ENCODE assay signal across 8 mouse cellular contexts in the genomic region with DNA sequence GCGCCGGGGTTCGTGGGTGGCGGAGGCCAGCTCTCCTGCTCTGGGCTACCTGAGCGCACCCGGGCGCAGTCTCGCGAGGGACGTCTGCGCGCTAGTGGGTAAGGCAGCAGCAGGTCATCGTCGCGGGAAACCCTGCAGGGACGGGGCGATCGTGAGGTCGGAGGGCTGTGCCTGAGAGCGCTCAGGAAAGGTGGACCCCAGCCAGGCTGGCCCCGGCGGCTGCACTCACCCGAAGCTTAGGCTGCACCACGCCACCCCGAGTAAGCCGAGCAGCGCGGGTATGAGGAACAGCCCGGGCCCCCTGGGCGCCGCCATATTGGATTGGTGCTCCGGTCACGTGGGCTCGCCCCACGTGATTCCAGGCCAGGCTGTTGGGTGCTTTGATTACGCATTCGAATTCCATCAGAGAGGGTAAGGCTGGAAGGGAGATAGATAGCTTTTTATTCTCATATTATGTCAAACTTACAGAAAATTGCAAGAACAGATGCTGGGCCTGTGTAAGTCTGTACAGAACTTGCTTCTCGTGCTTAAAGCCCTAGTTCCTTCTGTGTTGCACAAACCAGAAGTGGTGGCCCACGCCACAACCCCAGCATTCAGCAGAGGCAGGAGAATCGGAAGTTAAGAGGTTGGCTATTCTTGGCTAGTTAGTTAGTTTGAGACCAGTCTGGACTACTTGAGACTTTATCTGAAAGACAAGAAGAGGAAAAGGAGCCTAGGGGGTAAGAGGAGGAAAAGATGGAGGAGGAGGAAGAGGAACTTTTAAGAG. TPM values are rescaled to one million over a fixed set of nuclear protein-coding genes. Genes with fewer than 3 reads are reported as not detected.
DNase-seq lines count a peak whose midpoint lies in the region; ATAC-seq lines count a peak whose summit lies in the region.

A gene (minus strand): TSS at position 345 of the 766 bp plus-strand sequence.

- 3% methylated on average over 40 of the region's 40 CpGs for WGBS in heart, embryonic 12.5 days
- WGBS in kidney, embryonic 16.5 days = 4% methylated on average over 40 of the region's 40 CpGs

- H3K27me3 ChIP-seq in heart, embryonic 12.5 days (replicated peaks) = no peaks in the 10 kb centered on the region
- H3K27me3 ChIP-seq in kidney, embryonic 16.5 days (ENCODE audit: insufficient read depth, low read length) = no peaks in the 10 kb centered on the region

- peak within 1 kb of the TSS; percentile 72 for H3K9ac ChIP-seq in heart, embryonic 12.5 days
- H3K9ac ChIP-seq in kidney, embryonic 16.5 days (replicated peaks; ENCODE audit: low read length) = peak within 1 kb of the TSS; percentile 81

- H3K27ac ChIP-seq in brown adipose tissue, adult 24 weeks (replicated peaks; ENCODE audit: low read depth, low read length) = peak within 1 kb of the TSS; percentile 23
- H3K27ac ChIP-seq in heart, embryonic 12.5 days (ENCODE audit: poor library complexity, severe bottlenecking) = no peak within 1 kb of the TSS
- no peak within 1 kb of the TSS for H3K27ac ChIP-seq in kidney, embryonic 16.5 days (ENCODE audit: low read length)

- peak; percentile 74 for DNase-seq in liver
- peak; percentile 70 to 76 for DNase-seq in spleen, postnatal 36 days (ENCODE audit: low spot score in 2 of 2)

- H3K4me2 ChIP-seq in heart, embryonic 12.5 days = peak within 1 kb of the TSS; percentile 98
- H3K4me2 ChIP-seq in kidney, embryonic 16.5 days (replicated peaks; ENCODE audit: low read depth, low read length) = peak within 1 kb of the TSS; percentile 98

- peak; percentile 88 for ATAC-seq in CD4-positive, CD25-positive, alpha-beta regulatory T cell, adult 4 months
- ATAC-seq in erythroid progenitor cell, adult 5-6 weeks (replicated peaks; ENCODE audit: low FRiP score, poor library complexity, severe bottlenecking) = peak; percentile 72
- ATAC-seq in heart, embryonic 12.5 days (ENCODE audit: insufficient number of reproducible peaks, low FRiP score) = peak; percentile 84
- ATAC-seq in kidney, embryonic 16.5 days (ENCODE audit: low FRiP score, low TSS enrichment) = peak; percentile 85
- ATAC-seq in monocyte, adult 5-6 weeks (replicated peaks; ENCODE audit: insufficient number of reproducible peaks, low FRiP score, low TSS enrichment, poor library complexity, severe bottlenecking) = peak; percentile 77

- no peaks in the 10 kb centered on the region for H3K9me3 ChIP-seq in heart, embryonic 12.5 days (replicated peaks)
- no peaks in the 10 kb centered on the region for H3K9me3 ChIP-seq in kidney, embryonic 16.5 days (ENCODE audit: low read length)

- H3K36me3 ChIP-seq in heart, embryonic 12.5 days = peaks cover 19% of the 10 kb centered on the region
- 0 out of 2 replicates have a peak, but pooled peaks cover 4% of the 10 kb centered on the region for H3K36me3 ChIP-seq in kidney, embryonic 16.5 days (ENCODE audit: insufficient read depth, low read length)

- peak within 1 kb of the TSS; percentile 82 for H3K4me3 ChIP-seq in brown adipose tissue, adult 24 weeks (ENCODE audit: insufficient read depth, low read depth, low read length)
- peak within 1 kb of the TSS; percentile 71 for H3K4me3 ChIP-seq in heart, embryonic 12.5 days
- H3K4me3 ChIP-seq in kidney, embryonic 16.5 days (ENCODE audit: low read length) = peak within 1 kb of the TSS; percentile 90

- no peaks in the 10 kb centered on the region for H3K4me1 ChIP-seq in brown adipose tissue, adult 24 weeks (ENCODE audit: control insufficient read depth, insufficient read depth, insufficient read length, low read length)
- peaks cover 11% of the 10 kb centered on the region; the same call in 1 of the 2 replicates for H3K4me1 ChIP-seq in heart, embryonic 12.5 days (replicated peaks)
- peaks cover 9% of the 10 kb centered on the region; the same call in 1 of the 2 replicates for H3K4me1 ChIP-seq in kidney, embryonic 16.5 days (ENCODE audit: insufficient read depth, low read length)

RNA-seq across cellular contexts. Expression of the gene that starts here (rescaled TPM):
- polyA plus RNA-seq in CD4-positive, CD25-positive, alpha-beta regulatory T cell, adult 4 months (2017; shearing (Covaris generic)) = 10 to 100 TPM; 15.5 to 21.6 TPM
- polyA plus RNA-seq in brown adipose tissue, adult 24 weeks (2012; ENCODE audit: insufficient read depth, insufficient read length, missing spikeins) = 8.9 and 12.7 TPM in 2 replicates
- total RNA-seq in erythroid progenitor cell, adult 5-6 weeks (2015; ENCODE audit: low replicate concordance) = 4.2 and 25.2 TPM in 2 replicates
- total RNA-seq in erythroid progenitor cell, adult 5-6 weeks (2017; ENCODE audit: low replicate concordance) = 1.7 and 5.7 TPM in 2 replicates
- 14.0 and 15.4 TPM in 2 replicates for polyA plus RNA-seq in heart, embryonic 12.5 days (2016; fragmentation: Nextera tagmentation; extraction: Ambion mirVana)
- polyA plus RNA-seq in kidney, embryonic 16.5 days (2015; fragmentation: Nextera tagmentation; extraction: Ambion mirVana) = 21.9 and 25.3 TPM in 2 replicates
- total RNA-seq in monocyte, adult 5-6 weeks (2017) = 66.9 to 77.6 TPM (median 67.0 TPM) in 3 replicates
